Mouse (Mus musculus): ENCODE measurements around the gene Tkfc.

DNA sequence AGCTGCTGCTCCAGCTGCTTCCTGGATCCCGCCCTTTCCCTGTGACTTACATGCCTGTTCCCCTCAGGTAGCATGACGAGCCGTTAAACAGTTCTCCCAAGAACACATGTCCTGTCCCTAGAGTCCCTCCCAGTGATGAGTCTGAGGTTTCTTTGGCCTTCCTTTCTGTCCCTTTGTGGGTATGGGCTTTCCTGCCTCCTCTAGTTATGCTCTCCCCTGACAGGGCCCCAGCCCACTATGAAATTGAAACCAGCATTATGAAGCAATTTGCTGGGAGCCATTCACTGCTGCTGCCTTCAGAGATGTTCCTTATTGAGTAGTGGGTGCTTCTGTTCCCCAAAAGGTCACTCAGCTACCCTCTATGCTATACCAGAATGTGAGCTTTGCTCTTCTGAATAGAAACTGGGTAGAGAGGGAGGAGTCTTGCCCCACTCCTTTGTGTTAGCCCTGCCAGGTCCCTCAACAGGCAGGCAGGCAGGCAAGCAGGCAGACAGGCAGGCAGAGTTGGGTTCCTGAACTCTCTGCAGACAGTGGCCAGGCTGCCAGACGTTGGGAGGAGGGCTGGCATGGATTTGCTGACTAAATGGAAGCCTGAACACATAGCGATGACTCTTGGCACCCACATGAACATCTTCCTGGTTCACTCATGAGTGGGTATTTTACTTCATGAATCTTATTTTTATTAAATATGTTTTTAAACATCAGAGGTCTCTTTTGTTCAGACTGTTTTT is 16.2 kb downstream of the Tkfc start:
- TF ChIP-seq CTCF (IDR thresholded peaks at IDR 0.05; ENCODE audit: borderline replicate concordance, insufficient read depth, low read depth, low read length) = no peak
- no peak for TF ChIP-seq POLR2A (IDR thresholded peaks at IDR 0.05; ENCODE audit: borderline replicate concordance, insufficient read depth, low read length)
